Mouse (Mus musculus) T-cell, adult 2 months (primary cell): Measurements from ENCODE around the gene Atpaf1.

ENCODE experiments used
- DNase-seq: peaks from one replicate; pipeline ENCODE4 v3.0.0; 2022; ENCODE audit warnings: low spot score

The Atpaf1 gene

GRCm38 (mm10) chr4:115784769-115785510 is at the start of gene Atpaf1:
Gene Atpaf1, plus strand, starts transcription at chr4:115784812.
- DNase-seq, result peak; percentile 74

DNA sequence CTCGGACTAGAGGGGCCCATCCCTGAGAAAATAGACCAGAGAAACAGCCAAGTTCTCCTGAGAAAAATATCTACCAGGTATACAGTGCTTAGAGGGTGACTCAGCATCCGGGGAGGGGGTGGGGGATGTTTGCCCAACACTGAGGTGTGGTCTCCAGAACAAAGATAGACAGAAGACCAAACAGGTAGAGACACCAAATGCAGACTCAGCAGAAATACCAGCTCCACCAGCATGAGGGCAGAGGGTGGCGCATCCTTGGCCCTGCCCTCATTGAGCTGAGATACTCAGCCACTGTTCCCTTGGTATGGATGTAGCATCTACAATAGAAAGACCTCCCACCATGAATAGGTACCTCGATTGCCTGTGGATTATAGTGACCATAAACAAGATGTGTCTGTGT is 49.7 kb upstream of the Atpaf1 start:
- no peak for DNase-seq

GRCm38 (mm10) chr4:115737551-115738041 is 47.0 kb upstream of the Atpaf1 start, which contains the start of gene Efcab14:
Gene Efcab14, plus strand, starts transcription at chr4:115737744.
- DNase-seq, result peak; percentile 92

DNA sequence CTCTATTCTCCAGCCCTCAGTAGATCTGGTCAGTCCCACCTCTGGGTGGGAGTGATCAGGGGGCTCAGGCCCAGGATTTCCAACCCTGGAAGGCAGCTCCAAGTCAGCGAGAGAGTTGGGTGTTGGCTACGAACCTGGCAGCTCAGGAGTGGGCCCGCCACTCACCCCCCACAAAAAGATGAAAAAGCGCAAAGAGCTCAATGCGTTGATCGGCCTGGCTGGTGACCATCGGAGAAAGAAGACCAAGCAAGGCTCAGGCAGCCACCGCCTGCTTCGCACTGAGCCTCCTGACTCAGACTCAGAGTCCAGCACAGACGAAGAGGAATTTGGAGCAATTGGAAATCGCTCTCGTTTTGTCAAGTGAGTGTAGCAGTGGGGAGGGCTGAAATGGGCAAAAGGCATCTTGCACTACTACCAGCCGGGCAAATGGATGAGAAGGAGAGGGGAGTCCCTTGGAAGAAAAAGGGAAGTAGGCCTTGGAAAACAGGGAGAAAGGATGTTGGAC is 46.1 kb upstream of the Atpaf1 start:
- no peak for DNase-seq

- DNase-seq, result no peak
These were observed 42.0 kb upstream of the Atpaf1 start for GRCm38 (mm10) chr4:115742658-115743057.

DNA sequence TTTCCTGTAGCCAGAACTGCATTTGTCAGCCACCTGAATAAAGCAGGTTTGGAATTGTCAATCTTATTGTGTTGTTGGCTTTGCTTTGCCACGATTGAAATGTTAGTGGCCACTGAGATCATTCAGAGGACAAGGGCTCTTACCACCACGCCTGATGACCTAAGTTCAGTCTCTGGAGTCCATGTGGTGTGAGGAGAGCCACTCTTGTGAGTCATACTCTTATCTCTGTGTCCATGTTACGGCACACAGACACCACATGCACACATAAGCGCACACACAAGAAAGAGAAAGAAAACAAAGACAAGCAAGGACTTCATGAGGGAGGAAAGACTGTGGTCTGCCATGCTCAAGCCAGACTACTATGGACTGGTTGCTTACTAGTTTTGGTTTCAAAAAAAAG is 41.5 kb upstream of the Atpaf1 start:
- no peak for DNase-seq

DNA sequence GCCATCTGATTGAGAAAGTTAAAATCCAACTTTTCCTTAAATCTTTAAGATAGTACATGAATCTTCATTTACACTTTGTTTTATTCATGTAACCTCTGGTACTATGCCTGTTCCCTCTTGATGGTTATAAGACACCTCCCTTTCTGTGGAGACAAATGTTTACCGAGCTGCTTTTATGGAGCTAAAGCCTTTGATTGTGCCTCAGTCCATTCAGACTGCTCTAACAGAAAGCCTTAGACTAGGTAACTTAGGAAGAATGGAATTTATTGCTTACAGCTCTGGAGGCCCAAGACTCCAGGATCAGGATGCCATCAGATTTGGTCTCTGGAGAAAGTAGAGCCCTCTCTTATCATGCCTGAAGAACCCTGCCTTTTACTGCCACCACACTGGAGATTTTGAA is 36.4 kb upstream of the Atpaf1 start:
- DNase-seq, result no peak

- no peak for DNase-seq
These were observed 35.3 kb upstream of the Atpaf1 start for GRCm38 (mm10) chr4:115749336-115749735.

DNA sequence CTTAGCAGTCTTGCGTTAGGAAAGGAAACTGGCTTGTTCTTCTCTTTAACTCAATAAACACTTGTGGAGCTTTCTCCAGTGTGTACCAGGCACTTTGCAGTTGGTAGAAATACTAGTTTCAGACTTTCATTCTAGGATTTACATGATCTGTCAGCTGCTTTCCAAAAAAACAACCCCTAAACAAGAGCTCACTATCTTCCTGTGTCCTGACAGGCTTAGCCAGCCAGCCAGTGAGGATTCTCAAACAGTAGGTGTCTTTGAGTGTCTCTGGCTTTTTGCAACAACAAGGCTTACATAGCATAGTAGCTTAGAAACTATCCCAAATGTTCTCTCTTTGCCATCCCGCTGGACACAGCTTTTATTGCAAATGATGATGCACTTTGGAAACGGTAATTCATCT is 30.5 kb upstream of the Atpaf1 start:
- no peak for DNase-seq

DNA sequence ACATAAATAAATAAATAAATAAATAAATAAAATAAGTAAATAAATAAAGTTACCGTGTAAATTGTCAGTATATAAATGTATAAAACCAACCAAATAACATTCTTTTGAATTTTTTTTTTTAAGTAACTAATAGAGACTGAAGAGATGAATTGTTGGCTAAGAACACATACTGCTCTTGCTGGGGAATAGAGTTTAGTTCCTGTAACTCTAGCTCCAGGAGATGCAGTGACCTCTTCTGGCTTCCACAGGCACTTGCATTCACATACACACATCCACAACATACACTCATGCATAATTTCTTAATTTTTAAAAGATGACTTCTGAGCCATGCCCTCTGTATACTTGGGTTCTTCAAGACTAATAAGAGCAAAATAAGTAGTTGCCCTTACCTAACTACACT is 29.8 kb upstream of the Atpaf1 start:
- DNase-seq, result no peak

DNA sequence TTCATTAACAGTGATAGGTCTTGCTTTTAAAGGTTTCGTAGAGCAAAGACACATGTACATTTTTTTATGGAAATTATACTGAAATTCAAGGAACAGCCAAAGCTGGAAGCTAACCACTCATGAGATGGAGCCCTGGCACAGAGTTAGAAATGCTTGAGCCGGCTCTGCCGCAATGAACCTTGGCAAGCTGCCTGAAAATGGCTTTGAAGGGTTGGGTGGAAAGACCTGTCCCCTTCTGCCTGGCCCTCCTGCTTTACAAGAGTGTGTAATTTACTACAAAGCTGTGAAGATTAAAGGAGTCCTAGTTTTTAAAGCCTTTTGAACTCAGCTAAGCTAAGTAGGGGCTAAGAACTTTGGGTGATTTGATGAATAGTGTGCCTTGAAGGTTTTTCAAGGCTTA is 23.4 kb upstream of the Atpaf1 start:
- DNase-seq, result no peak

DNA sequence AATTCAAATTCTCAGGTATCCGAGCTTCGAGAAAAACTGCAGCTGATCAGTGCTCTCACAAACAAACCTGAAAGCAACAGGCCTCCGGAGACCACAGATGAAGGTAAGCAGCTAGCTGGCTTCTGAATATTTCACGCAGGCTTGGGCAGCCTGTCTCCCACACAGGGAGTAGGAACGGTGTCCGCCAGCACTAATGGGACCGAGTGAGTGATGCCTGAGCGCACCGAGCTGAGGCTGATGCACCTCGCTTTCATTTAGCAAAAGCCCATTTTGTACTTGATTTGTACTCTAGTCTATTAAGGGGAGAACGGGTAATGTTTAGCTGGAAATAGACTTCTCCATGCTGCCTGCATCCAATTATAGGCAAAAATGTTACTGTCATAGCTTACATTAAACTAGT is 20.0 kb upstream of the Atpaf1 start:
- DNase-seq, result no peak

DNA sequence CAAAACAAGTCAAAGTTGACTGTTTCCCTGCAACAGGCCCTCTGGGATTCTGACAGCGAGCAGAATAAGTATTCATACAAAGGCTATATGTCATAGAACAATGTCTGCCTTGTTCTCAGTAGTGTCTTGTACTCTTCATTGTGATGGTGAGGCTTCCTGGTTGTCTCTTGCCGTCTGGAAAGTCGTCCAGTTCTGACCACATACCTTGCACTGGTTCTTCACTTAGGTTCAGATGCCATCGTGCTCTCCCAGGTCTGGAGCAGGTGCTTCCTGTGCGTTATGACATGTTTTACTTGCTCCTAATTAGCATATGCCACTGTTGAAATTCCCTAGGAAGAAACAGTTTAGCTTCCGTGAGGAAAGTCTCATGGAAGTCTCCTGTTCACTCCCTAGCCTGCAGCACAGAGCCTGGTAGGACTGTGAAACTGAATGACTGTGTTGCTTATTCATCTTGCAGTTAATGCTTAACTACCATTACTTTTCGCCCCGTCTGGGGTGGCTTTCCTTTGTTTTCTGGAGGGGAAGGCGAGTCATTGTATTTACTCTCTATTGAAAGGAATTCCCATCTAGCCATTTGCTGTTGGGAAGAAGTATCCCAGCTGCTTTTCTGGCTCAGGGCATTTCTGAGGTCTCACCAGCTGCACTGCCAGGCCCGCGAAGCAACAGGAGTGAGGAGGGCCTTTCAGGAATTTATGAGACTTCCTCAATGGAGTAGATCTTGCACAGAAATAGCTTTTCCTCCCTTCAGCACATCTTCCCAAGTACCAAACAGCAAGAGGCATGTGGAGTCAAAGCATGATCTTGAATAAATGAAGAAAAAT is 16.8 kb upstream of the Atpaf1 start:
- no peak for DNase-seq

DNA sequence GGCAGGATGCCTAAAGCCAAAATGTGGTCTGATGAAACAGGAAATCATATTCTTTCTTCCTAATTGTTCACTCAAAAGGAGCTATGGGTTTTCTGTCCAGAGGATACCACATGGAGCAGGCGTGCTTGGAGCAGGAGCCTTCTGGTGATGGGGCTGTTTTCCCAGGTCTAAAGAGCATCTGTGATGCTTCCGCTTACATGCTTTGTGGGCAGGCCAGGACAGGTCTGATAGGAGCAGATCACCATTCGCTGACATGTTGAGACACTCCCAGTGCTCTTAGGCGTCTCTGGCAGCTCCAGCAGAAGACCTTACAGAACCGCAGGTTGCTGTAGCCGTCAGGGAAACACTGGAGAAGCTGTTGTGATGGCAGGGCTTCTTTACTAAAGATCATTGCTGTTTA is 9.6 kb upstream of the Atpaf1 start:
- DNase-seq, result no peak

DNA sequence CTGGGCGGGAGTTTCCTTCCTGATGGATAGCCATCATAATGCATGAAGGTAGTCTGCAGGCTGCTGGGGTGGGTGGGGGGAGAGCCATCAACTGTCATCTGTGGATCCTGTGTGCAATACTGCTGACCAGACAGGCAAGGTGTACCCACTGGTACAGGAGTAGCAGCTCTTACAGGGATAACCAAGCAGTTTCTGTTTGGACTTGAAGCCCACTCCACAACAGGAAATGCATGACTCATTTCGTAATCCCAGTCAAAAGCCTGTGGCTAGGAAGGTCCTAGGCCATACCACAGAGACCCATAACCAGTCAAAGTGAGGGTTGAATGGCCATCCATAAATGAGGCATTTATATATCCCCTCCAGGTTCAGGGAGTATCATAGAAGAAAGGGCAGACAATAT is 7.0 kb upstream of the Atpaf1 start:
- DNase-seq, result no peak

- DNase-seq, result no peak
These were observed 4.3 kb upstream of the Atpaf1 start for GRCm38 (mm10) chr4:115780269-115780668.

- DNase-seq, result no peak
These were observed 3.7 kb upstream of the Atpaf1 start, which contains the start of gene Tex38 for GRCm38 (mm10) chr4:115780918-115781317. Gene Tex38, minus strand, starts transcription at chr4:115781018.

DNA sequence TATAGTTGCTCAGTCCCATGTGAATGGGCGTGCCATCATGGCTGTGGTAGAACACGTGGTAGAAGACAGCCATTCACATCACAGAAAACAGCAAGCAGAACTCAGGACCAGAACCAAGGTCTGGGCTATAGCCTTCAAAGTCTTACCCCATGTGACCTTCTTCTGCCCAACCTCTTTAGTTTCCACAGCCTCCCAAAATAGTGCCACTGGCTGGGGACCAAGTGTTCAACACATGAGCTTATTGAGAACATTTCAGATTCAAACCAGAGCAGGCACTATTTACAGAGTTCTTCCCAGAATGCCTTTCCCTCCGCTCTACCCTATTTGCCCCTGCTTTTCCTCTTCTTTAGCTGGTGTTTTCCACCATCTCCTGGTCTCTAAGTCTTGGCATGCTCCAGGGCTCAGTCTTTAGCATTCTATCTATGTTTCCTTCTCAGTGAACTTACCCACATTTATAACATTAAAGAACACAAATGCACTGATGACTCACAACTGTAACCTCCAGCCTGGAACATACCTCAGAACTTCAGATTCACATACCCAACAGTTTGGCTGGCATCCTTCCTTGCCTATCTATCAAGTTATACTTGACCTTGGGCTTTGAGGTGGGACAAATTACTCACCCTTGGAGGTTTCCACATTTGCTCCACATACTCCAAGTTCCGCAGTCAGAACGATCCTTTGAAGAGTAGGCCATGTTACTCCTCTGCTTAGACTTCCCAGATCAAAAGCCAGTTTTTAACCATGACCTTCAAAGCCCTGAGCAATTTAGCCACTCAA is 2.4 kb upstream of the Atpaf1 start:
- DNase-seq, result no peak

DNA sequence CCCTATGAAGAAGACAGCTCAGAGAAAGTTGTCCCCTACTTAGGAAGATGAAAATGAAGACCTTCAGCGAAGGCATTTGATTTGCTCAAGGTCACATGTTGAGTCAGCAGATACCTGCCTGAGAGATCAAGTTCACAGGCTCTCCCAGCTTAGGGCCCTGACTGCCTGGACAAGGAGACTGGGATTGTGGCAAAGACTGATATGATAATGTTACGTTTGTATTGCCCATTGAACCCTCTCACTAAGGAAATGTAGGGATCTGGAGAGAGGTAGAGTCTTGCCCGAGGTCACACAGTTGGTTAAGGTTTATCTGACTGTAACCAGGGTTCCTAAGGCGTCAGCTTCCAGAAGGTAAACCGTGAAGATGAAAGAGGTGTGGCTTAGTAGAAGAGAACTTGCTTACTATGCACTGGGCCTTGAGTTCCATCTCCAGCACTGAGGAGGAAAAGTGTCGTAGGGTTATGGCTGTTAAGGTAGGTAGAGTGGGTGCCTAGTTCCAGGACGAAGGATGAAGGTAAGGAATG is 961 bp downstream of the Atpaf1 start:
- no peak for DNase-seq

- no peak for DNase-seq
These were observed 6.3 kb downstream of the Atpaf1 start for GRCm38 (mm10) chr4:115790864-115791263.

DNA sequence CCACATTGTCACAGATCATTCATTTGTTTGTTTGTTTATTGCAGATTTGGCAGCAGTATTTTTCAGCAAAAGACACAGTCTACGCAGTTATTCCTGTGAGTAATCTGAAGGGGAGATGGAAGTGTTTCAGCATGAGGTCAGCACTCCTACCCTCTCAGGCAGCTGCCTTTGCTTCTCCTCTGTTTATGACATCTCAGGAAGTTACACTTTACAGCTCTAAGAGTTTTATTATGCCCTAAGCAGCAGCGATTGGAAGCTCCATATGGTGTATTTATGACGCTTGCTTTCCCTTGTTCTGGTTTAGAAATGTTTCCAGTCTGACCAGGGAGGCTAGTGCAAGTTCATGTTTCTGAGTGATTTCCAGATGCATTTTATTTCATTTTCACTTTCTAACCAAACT is 10.7 kb downstream of the Atpaf1 start:
- DNase-seq, result no peak

- no peak for DNase-seq
These were observed 15.4 kb downstream of the Atpaf1 start for GRCm38 (mm10) chr4:115799981-115800380.
